Mouse (Mus musculus): ENCODE data around the gene Atg4c.
A peak's percentile ranks its signal among the peaks of the same experiment; 100 is the strongest.

Atg4c gene

DNA sequence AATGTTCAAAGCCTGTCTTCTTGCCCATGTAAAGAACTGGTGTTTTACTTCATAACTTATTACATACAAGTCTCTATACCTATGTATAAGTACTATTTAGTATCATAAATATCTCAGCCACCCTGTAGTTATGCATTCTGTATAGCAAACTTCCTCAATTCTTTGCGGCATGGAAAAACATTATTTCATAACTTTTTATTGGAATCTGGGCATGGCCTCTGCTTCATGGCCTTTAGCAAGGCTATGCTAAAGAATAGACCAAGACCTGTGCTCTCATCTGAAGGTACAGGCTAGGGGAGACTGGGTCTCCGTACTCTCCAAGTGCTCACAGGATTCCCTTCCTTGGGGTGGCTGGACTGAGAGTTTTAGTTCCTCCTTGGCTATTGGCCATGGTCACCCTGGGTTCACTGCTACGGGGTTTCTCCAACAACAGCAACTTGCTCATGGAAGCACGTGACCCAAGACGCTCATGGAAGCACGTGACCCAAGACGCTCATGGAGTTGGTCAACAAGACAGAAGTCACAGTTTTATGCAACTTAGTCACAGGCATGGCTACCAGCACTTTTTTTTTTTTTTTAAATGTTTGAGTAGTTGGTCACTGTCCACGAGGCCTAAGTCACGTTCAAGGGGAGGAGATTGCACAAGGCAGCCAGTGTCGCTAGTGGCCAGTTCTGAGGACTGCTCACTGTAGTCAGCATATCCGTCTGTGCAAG is 7.2 kb upstream of the Atg4c start:
- DNase-seq (ENCODE audit: low spot score in 2 of 2): peak; percentile 41

DNA sequence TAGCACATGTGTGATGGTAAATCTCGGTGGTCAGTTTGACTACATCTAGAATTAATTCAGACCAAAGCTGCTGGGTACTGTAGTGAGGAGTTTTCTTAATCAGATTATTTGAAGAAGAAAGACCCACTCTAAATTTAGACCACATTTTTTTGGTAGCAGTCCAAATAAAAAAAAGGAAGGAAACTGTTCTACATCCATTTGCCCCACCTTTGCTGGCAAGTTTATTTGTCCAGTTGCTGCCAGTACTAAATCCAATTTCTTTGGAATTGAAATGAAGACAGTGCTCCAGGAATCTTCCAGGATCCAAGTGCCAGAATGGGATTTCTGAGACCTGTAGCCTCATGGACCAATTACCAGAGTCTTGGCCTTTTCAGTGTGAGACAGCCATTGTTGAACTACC is 1.1 kb upstream of the Atg4c start:
- DNase-seq (ENCODE audit: low spot score in 2 of 2): no peak

DNA sequence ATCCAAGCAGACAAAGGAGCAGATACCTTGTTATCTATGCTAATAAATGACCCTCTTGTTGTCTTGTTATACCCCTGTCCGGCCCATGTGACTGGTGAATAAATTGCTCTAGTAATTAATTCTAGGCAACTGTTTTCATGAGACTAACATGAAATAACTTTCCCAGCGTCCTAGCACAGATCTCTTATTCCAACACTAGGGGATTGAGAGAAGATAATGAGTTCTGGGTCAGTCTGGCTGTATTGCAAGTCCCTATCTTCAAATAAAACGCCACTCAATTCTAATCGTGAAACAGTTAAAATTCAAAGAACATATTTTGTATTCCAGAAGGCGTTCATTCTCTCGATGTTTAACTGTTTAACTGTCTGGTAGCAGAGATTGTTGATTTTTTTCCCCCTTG is 520 bp upstream of the Atg4c start:
- no peak for DNase-seq (ENCODE audit: low spot score in 2 of 2)

DNA sequence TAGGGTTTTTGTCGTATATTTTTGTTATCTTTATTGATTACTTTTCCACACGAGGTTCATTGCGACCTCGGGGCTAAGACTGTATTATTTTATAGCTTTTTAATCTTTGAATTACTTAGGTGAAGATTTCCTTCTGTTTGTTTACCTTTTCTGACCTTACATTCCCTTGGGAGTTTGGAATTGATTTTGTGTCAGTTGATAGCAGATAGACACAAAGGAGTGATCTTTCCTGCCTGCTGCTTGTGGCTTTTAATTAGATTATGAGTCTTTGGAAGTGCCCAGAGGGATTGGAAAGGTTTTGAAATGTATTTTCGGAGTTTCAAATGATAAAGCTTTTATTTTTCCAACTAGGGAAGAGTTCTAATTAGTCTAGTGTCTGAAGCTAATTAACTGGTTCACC is 1.1 kb downstream of the Atg4c start:
- DNase-seq (ENCODE audit: low spot score in 2 of 2): no peak

DNA sequence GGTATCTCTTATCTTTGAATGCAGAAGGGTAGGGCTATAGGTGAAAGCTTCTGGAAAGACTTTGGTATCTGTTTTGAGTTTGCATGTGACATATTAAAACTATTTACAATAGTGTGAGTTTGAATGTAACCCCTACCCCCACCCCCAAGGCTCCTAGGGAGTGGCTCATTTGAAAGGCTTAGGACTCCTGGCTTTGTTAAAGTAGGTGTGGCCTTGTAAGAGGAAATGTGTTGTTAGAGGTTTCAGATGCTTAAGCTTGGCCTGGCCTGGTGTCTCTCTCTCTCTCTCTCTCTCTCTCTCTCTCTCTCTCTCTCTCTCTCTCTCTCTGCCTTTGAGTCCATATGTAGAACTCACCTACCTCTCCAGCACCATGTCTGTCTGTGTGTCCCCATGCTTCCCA is 5.0 kb downstream of the Atg4c start:
- DNase-seq (ENCODE audit: low spot score in 2 of 2): no peak

DNA sequence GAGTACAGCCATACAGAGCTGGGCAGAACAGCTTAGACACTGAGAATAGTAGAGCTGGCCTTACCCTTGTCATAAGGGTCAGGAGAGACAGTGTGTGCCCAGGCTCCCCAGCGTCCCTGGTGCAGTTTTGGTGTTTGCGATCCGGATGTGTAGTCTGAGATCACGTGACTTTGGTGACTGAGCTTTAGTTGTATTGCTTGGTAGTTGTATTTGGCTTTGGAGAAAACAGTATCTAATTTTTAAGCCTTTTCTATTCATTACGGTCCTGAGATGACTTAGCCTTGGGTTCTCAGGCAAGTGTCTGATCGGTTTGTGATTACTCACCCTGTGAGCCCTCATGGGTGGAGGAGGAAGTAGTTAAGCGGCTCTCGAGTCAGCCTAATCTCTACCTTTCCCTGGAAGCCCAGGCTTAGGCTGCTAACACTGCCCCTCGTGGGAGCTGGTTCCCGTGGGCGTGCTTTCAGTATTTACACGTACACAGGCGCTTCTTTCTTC is 6.1 kb downstream of the Atg4c start:
- no peak for DNase-seq (ENCODE audit: low spot score in 2 of 2)

DNA sequence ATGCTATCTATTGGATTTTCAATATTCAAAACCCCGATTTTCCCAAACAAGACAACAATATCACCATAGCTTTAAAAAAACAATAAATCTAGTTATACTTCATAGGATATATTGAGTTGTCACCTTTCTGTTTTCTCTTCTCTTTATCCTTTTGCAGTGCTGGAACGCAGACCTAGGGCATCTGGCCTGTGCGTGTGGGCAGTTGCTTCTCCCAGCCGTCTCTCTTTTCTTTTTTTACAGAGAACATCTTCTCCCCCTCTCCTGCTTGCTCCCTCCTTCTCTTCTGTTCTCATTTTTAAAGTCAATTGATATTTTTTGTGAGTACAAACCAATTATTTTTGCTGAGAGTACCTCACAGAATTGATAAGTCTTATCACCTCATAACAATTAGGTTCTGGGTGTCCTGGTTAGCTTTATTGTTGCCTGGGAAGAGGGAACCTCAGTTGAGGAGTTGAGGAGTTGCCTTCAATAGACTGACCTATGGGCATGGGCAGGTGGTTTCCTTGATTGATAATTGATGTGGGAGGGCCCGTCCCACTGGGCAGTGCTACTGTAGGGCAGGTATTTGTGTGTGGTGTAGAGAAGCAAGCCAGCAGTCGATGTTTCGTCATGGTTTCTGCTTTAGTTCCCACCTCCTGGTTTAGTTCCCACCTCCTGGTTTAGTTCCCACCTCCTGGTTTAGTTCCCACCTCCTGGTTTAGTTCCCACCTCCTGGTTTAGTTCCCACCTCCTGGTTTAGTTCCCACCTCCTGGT is 6.8 kb downstream of the Atg4c start:
- no peak for DNase-seq (ENCODE audit: low spot score in 2 of 2)

DNA sequence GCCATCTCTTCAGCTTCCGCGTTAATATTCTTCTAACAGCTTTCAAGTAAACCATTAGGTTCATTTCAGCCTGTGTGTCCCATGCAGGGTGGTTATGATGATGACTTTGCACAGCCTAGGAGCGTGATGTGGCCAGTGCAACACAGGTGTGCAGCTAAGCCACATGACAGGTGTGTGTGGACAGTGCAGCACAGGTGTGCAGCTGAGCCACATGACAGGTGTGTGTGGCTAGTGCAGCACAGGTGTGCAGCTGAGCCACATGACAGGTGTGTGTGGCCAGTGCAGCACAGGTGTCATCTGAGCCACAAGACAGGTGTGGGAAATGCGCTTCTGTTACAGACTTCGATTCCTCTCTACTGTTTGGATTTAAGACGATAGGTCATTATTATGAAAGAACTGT is 12.0 kb downstream of the Atg4c start:
- no peak for DNase-seq (ENCODE audit: low spot score in 2 of 2)

DNA sequence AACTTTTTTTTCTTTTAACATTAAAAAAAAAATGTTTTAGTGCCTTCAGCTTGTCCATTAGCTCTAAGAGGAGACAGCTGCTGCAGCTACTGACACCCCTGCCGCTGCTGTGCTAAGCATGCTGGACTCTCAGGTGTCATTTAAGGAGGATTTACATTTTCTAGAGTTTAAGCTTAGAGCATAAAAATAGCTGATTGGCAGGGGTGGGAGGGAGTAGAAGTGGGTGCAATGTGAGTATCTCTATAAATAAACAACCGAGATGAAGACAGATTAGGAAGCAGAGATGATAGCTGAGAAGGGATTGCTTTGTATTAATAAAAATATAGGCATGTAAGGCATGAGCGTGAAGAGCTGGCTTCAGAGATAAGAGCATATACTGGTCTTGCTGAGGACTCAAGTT is 12.6 kb downstream of the Atg4c start:
- DNase-seq (ENCODE audit: low spot score in 2 of 2): no peak

DNA sequence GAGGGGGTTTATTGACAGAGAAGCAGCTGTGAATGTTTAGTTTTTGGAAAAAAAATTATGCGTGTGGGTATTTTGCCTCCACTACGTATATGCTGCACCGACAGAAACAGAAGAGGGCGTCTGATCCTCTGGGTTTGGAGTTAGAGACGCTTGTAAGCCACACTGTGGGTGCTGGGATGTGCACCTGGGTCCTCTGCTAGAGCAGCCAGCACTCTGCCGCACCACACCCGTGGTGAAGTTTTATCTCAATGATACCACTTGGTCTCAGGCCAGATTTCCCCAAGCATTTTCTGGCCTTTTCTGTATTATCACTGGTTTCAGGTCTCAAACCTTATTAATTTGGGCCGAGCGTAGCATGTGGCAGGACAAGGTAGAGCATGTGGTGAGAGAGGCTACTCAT is 16.4 kb downstream of the Atg4c start:
- DNase-seq (ENCODE audit: low spot score in 2 of 2): no peak

DNA sequence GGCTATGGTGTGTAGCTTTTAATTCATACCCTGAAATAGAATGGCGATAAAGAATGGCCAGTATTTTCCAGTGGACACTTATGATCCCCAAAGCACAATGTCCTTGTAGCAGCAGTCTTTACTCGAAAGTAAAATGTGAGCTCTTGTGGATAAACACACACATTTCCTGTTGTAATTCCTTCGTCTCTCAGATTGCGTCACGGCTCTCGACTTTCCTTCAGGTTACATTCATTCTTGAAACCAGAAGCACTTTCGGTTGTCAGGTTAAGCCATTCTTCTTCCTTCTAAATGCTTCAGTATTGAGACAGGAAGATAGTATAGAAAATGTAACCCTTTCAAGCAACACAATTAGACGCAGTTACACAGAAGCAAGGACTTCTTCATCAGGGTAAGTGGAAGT is 17.9 kb downstream of the Atg4c start:
- DNase-seq (ENCODE audit: low spot score in 2 of 2): no peak

DNA sequence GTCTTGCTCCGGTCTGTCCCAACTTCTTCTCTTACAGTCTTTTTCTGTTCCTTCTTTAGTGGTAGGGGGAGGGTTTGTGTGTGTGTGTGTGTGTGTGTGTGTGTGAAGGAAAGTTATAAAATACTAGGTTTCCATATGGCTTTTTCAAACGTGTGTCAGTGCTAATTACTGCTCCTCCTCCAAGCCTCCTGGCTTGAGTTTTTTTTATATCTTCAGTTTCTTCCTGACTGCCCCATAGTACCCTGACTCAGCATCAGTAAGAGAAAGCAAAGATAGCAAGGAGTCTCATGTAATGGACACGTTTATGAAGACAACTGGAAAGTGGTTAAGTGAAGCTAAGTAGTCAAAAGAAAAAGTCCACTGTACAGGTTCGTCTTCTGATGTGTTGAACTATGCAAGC is 19.4 kb downstream of the Atg4c start:
- DNase-seq (ENCODE audit: low spot score in 2 of 2): no peak

DNA sequence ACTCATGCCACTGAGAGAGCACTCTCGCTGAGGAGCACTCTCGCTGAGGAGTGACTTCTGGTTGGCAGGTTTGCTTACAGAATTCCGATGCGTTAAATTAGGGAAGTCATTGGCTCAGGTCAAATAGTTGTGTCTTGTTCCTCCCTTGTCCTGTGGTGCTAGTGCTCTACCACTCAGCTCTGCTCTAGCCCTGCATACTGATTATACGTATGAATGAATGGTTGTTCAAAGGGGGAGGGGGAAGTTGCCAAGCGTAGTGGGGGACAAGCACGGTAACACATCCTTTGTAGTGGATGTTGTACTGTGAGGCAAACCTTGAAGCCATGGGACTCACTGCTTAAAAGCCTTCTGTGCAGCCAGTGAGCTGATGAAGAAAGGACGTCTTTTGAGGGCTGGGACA is 28.5 kb downstream of the Atg4c start:
- DNase-seq (ENCODE audit: low spot score in 2 of 2): no peak

DNA sequence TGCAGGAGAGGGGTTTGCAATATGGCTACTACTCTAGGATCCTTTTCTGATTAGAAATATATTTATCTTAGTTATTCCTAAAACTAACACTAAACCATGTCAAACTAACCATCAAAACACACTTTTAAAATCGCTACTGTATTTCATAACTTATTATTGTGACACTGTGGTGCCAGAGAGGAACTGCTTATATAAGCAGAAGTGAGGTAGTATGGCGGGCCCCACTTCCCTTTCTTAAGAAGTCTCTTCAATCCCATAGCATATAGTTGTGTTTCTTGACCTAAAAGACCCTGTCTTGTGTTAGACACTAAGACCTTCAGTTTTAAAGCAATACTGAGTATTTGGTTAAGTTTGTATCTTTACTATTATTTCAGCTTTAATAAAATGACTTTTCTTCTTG is 31.1 kb downstream of the Atg4c start:
- no peak for DNase-seq (ENCODE audit: low spot score in 2 of 2)

DNA sequence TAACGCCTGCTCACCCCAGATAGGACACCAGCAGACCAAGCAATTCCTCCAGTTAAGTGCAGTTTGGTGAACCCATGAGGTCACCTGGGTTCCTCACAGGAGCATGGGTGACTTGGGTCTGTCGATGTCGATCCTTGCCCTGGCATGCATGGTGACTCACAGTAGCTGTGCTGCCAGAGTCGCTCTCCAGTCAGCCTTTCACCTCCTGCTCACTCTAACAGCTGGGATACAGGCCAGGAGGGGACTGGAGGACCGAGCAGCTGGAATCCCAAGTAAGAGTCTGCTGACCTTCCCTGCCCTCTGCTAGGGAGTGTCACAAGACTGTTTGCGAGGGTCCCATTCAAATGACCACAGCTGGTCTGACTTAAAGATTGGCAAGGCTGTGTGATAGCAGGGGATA is 33.5 kb downstream of the Atg4c start:
- DNase-seq (ENCODE audit: low spot score in 2 of 2): no peak

DNA sequence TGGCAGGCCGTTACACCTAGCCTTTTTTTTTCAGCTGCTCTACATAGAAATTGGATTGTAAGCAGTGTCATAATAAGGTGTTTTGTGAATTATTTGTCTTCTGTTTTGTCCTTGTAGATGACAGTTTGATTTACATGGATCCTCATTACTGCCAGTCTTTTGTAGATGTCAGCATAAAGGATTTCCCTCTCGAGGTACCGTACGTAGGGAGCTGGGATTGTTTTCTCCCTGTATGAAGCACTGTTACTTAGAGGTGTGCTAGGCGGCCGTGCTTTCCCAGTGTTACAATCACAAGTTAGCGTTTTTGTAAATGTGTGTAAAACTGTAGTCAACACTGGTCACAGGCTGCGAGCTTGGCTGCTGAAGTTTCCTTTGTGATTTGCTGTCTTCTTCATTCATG is 35.6 kb downstream of the Atg4c start:
- no peak for DNase-seq (ENCODE audit: low spot score in 2 of 2)

DNA sequence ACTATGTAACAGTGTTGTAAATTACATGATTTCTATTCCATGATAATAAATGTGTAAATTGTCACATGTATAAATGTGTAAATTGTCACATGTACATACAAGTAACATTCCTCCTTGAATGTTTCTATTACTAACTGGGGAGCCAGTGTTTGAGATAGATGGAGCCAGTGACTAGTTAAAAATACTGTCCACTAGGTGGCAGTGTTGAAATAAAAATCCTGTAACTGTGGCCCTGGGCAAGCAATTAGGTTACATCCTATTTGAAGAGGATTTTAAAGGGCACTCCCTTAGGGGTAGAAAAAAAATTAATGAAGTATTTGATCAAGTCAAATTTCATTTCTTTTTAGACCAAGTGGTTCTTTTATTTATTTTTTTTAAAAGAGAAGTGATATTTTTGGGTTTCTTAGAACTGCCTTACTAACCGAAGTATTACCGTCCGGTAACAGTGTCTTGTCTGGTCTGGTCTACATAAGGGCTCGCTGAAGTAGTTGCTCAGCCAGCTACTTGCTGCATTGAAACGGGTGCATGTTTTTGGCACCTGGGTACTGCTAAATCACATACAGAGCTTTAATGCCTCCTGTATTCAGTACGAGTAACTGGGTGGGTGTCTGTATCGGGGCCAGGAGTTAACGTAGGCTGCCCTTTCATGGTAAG is 41.6 kb downstream of the Atg4c start:
- DNase-seq (ENCODE audit: low spot score in 2 of 2): peak in 1 of 2 experiments; percentile 13

DNA sequence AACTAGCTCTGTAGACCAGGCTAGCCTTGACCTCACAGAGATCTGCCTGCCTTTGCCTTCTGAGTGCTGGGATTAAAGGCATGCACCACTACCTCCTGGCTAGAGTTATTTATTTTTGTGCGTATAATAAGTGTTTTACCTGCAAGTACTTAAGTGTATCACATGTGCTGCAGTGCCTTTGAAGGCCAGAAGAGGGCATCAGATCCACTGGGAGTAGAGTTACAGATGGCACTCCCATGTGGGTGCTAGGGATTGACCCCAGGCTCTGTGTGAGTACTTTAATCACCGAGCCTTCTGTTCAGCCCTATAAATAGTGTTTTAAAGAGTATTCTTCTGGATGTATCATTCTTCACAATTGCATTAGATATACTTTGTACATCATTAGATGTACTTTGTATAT is 44.6 kb downstream of the Atg4c start:
- no peak for DNase-seq (ENCODE audit: low spot score in 2 of 2)

DNA sequence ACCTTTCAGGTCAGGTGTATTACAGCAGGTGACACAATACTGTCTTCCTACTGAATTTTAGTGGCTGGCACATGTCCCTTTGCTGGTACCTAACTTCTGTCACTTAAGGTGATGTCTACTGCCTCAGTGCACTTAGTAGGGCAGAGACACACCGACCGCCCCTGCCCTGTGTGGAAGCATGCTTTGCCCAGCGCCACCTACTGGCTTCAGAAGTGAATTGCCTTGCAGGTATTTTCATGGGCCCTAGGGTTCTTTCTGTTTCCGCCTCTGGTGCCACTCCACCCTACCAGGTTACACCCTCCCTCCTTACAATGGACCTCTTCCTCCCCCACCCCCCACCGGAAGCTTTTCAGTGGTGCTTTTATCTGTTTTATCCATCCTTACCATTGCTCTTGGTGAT is 47.9 kb downstream of the Atg4c start:
- DNase-seq (ENCODE audit: low spot score in 2 of 2): no peak

DNA sequence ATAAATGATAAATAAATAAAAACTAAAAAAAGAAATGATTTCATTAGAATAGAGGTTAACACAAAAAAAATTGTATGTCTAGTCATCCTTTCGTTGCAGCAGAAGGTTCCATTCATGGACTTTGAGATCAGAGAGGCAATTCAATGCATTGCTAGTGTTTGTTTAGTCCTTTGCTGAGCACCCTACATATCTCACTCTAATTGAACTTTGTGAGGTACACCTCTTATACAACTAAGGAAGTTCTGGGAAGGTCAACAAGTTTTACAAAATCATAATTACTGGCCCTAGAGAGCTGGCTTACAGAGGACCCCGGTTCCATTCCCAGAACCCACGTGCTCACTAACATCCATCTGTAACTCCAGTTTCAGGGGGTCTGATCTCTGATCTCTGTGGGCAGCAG is 55.6 kb downstream of the Atg4c start:
- DNase-seq (ENCODE audit: low spot score in 2 of 2): no peak

DNA sequence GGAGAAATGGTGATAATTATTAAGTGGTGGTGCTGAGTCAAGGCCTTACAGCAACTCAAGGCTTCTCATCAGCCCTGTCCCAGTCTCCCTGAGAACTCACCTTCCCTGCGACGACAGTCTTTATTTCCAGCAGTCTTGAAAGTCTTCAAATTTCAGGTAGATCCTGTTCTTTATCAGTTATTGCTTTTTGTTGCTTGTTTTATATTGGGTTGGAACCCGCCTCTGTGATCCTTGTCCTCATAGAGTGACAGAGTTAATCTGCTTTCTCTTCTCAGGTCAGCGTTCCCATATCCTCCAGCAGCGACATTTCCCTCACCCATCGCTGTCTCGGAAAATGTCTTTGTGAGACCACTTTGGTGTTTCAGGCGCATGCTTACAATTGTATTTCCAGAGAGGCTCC is 56.1 kb downstream of the Atg4c start:
- no peak for DNase-seq (ENCODE audit: low spot score in 2 of 2)

DNA sequence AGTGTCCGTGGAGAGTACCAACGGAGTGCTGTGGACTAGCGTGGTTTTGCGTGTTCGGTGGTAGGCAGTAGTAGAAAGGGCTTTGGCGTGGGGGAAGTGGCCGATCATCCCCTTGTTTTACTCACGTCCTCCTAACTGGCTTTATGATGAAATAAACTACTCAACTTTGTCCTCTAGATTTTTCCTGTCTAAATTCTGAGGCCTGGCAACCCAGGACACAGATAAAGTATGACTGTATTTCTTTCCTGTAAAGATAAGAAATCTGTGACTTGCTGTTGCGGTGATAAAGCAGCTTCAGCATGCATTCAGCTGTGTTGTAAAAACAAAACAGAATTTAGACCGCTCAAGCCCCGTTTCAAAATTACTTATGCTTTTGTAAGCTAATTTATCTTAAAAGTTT is 59.2 kb downstream of the Atg4c start:
- DNase-seq (ENCODE audit: low spot score in 2 of 2): no peak

DNA sequence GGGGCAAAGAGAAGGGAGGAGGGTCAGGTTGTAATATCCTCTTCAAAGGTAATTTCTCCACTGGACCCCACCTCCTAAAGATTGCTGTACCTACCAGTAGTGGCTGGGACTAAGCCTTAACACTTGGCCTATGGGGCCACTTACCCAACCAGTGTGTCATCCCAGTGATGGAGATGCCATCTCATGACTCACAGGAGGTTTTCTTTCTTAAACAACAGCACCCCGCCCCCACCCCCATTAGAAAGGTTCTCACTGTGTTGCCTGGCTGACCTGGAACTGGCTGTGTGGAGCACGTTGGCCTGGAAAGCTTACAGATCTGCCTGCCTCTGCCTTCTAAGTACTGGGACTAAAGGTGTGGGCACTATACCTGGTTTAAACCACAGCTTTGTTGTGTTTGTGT is 69.5 kb downstream of the Atg4c start:
- DNase-seq (ENCODE audit: low spot score in 2 of 2): no peak
